ENCODE assay signal across 9 mouse cellular contexts in the genomic region with DNA sequence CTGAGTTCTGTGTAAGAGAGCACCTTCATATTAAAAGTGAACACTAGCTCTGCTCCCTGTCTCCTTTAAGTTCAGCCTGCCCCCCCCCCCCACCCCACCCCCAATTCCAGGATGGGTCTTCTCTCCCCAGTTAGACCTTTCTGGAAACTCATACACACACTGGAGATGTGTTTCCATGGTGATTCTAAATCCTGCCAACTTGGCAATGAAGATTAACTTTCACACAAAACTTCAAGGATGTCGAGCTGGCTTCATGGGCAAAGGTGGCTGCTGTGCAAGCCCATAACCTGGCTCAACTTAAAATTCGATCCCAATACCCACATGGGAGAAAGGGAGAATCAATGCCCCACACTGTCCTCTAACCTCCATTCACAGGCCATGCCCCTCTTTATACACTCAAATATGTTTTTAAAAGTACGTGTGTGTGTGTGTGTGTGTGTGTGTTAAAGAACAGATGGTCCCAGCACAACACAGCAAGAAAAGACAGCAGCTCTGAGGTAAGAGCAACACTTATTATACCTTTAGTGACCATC. TPM values are rescaled to one million over a fixed set of nuclear protein-coding genes. Genes with fewer than 3 reads are reported as not detected.
DNase-seq lines count a peak whose midpoint lies in the region; ATAC-seq lines count a peak whose summit lies in the region.
"Had no signal": no experiment of that assay in that cellular context is flagged by ENCODE, and none has a peak within 500 bp of the region (broad histone marks: within the 10 kb centered on the region; RNA-seq: fewer than 3 reads in every experiment).

No protein-coding gene starts in this region.

- no peaks in the 10 kb centered on the region for H3K27me3 ChIP-seq in heart, embryonic 12.5 days (replicated peaks)
- no peaks in the 10 kb centered on the region for H3K27me3 ChIP-seq in heart, embryonic 15.5 days
- no peaks in the 10 kb centered on the region for H3K27me3 ChIP-seq in liver, embryonic 16.5 days (ENCODE audit: control insufficient read depth, insufficient read depth, low read depth, low read length)
- H3K27me3 ChIP-seq: Patski had no signal

- WGBS in heart, embryonic 12.5 days = 70% methylated on average over 3 of the region's 3 CpGs
- 70% methylated on average over 3 of the region's 3 CpGs for WGBS in heart, embryonic 15.5 days
- WGBS in liver, embryonic 16.5 days (ENCODE audit: insufficient replicate concordance) = 58% methylated on average over 3 of the region's 3 CpGs

- DNase-seq in heart, adult 9 months (ENCODE audit: low spot score in 2 of 2) = no peak
- DNase-seq in Muller cell, postnatal 12 days (ENCODE audit: inconsistent ontology term) = peak; percentile 31
- DNase-seq in urinary bladder, postnatal 36 days (ENCODE audit: low spot score in 2 of 2) = no peak
- no peak for DNase-seq in layer of hippocampus, adult 11-12 months (ENCODE audit: low spot score)
- DNase-seq in ovary, postnatal 10 days (ENCODE audit: low spot score) = no peak

- peak overlapping the region; percentile 95 for H3K4me2 ChIP-seq in heart, embryonic 12.5 days
- peak overlapping the region; percentile 86 for H3K4me2 ChIP-seq in heart, embryonic 15.5 days
- peak overlapping the region; percentile 94 for H3K4me2 ChIP-seq in liver, embryonic 16.5 days (ENCODE audit: low read depth, low read length)

- peaks cover 36% of the 10 kb centered on the region for H3K4me1 ChIP-seq in heart, embryonic 12.5 days (replicated peaks)
- peaks cover 27% of the 10 kb centered on the region for H3K4me1 ChIP-seq in heart, embryonic 15.5 days (replicated peaks)
- H3K4me1 ChIP-seq in liver, embryonic 16.5 days (ENCODE audit: control insufficient read depth, low read depth, low read length) = peaks cover 43% of the 10 kb centered on the region

- peak overlapping the region; percentile 96 for H3K27ac ChIP-seq in heart, embryonic 12.5 days (ENCODE audit: poor library complexity, severe bottlenecking)
- peak overlapping the region; percentile 96 for H3K27ac ChIP-seq in heart, embryonic 15.5 days
- H3K27ac ChIP-seq in liver, embryonic 16.5 days (ENCODE audit: low read length) = peak overlapping the region; percentile 76

- ATAC-seq in heart, embryonic 12.5 days (ENCODE audit: insufficient number of reproducible peaks, low FRiP score) = no peak
- ATAC-seq in heart, embryonic 15.5 days (replicated peaks; ENCODE audit: insufficient number of reproducible peaks, insufficient read depth, low FRiP score, low read depth) = no peak
- ATAC-seq in liver, embryonic 16.5 days (ENCODE audit: low read depth) = no peak

- peak overlapping the region; percentile 84 for H3K9ac ChIP-seq in heart, embryonic 12.5 days
- H3K9ac ChIP-seq in heart, embryonic 15.5 days = no peak overlapping the region
- H3K9ac ChIP-seq in liver, embryonic 16.5 days (ENCODE audit: low read depth, low read length) = peak overlapping the region; percentile 98

- H3K9me3 ChIP-seq in heart, embryonic 12.5 days (replicated peaks) = no peaks in the 10 kb centered on the region
- no peaks in the 10 kb centered on the region for H3K9me3 ChIP-seq in heart, embryonic 15.5 days (replicated peaks)
- H3K9me3 ChIP-seq in liver, embryonic 16.5 days (replicated peaks; ENCODE audit: control insufficient read depth, low read length) = no peaks in the 10 kb centered on the region

- peak overlapping the region; percentile 71 for H3K4me3 ChIP-seq in heart, embryonic 12.5 days
- peak overlapping the region; percentile 94 for H3K4me3 ChIP-seq in heart, embryonic 15.5 days
- H3K4me3 ChIP-seq in liver, embryonic 16.5 days (ENCODE audit: low read depth, low read length) = peak overlapping the region; percentile 98

- H3K36me3 ChIP-seq in heart, embryonic 12.5 days = peaks cover 34% of the 10 kb centered on the region
- H3K36me3 ChIP-seq in heart, embryonic 15.5 days = peaks cover 15% of the 10 kb centered on the region
- no peaks in the 10 kb centered on the region for H3K36me3 ChIP-seq in liver, embryonic 16.5 days (ENCODE audit: control insufficient read depth, insufficient read depth)

RNA-seq across cellular contexts. Expression of gene Ppp6r1, which starts 1.2 kb away (rescaled TPM):
- polyA plus RNA-seq in heart, embryonic 12.5 days (2016; fragmentation: Nextera tagmentation; extraction: Ambion mirVana) = 9.8 and 10.2 TPM in 2 replicates
- polyA plus RNA-seq in heart, embryonic 15.5 days (2015; fragmentation: Nextera tagmentation; extraction: Ambion mirVana) = 6.2 and 8.2 TPM in 2 replicates
- 2.4 and 3.4 TPM in 2 replicates for polyA plus RNA-seq in liver, embryonic 16.5 days (2015; fragmentation: Nextera tagmentation; extraction: Ambion mirVana)

RNA-seq across cellular contexts. Expression of gene Hspbp1, which starts 24.9 kb away (rescaled TPM):
- polyA plus RNA-seq in heart, embryonic 12.5 days (2016; fragmentation: Nextera tagmentation; extraction: Ambion mirVana) = 78.2 and 84.7 TPM in 2 replicates
- 71.7 and 81.2 TPM in 2 replicates for polyA plus RNA-seq in heart, embryonic 15.5 days (2015; fragmentation: Nextera tagmentation; extraction: Ambion mirVana)
- 46.8 and 49.1 TPM in 2 replicates for polyA plus RNA-seq in liver, embryonic 16.5 days (2015; fragmentation: Nextera tagmentation; extraction: Ambion mirVana)

RNA-seq across cellular contexts. Expression of gene Tmem86b, which starts 28.8 kb away (rescaled TPM):
- 3.2 and 3.7 TPM in 2 replicates for polyA plus RNA-seq in heart, embryonic 12.5 days (2016; fragmentation: Nextera tagmentation; extraction: Ambion mirVana)
- 1.5 and 1.6 TPM in 2 replicates for polyA plus RNA-seq in heart, embryonic 15.5 days (2015; fragmentation: Nextera tagmentation; extraction: Ambion mirVana)
- 38.2 and 39.0 TPM in 2 replicates for polyA plus RNA-seq in liver, embryonic 16.5 days (2015; fragmentation: Nextera tagmentation; extraction: Ambion mirVana)

RNA-seq across cellular contexts. Expression of gene Brsk1, which starts 30.4 kb away (rescaled TPM):
- 1.0 and 1.7 TPM in 2 replicates for polyA plus RNA-seq in heart, embryonic 12.5 days (2016; fragmentation: Nextera tagmentation; extraction: Ambion mirVana)
- 0.79 TPM in 2 replicates for polyA plus RNA-seq in heart, embryonic 15.5 days (2015; fragmentation: Nextera tagmentation; extraction: Ambion mirVana)
- polyA plus RNA-seq in liver, embryonic 16.5 days (2015; fragmentation: Nextera tagmentation; extraction: Ambion mirVana) = 0.14 TPM in 1 of 2 replicates, not detected in the other

RNA-seq across cellular contexts. Expression of gene Ptprh, which starts 56.1 kb away (rescaled TPM):
- polyA plus RNA-seq in heart, embryonic 12.5 days (2016; fragmentation: Nextera tagmentation; extraction: Ambion mirVana) = not detected in 2 replicates
- not detected in 2 replicates for polyA plus RNA-seq in heart, embryonic 15.5 days (2015; fragmentation: Nextera tagmentation; extraction: Ambion mirVana)
- 0.02 TPM in 1 of 2 replicates, not detected in the other for polyA plus RNA-seq in liver, embryonic 16.5 days (2015; fragmentation: Nextera tagmentation; extraction: Ambion mirVana)
- polyA plus RNA-seq: Patski had no signal
